Mouse (Mus musculus) brain, embryonic 14.5 days (tissue): Measurements from ENCODE around the gene Sh3rf1.

Experiments used
- CTCF ChIP-seq: fragments of 200-500 bp; IDR thresholded peaks from 2 replicates; pipeline ENCODE4 v1.5.1; 2012; ENCODE audit warnings: inconsistent platforms, mild to moderate bottlenecking, moderate library complexity, borderline replicate concordance; ENCODE audit not compliant: insufficient read depth, insufficient read length; ENCODE audit errors: extremely low read depth
- POLR2A ChIP-seq: fragments of 200-500 bp; IDR thresholded peaks from 2 replicates; pipeline ENCODE4 v1.6.1; 2012; ENCODE audit warnings: mild to moderate bottlenecking, inconsistent platforms, borderline replicate concordance; ENCODE audit not compliant: poor library complexity, insufficient read depth, insufficient read length, severe bottlenecking; ENCODE audit errors: extremely low read depth

DNA sequence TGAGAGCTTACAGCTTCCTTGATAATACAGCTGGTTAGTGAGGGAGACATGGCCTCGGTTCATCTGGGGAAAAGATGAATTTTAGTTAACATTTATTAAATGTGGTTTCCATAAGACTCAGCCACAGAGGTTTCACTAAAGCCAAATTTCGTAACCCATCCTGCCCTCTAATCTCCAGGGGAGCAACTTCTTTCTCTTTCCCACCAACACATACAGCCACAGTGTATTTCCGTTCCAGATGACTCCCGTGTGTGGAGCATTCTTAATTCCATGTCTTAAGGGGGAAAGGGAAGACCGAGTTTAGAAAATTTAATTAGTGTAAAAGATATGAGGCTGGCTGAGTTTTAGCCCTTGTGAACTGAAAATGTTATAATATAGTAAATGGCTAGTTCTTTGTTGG, 131.8 kb downstream of the Sh3rf1 start:
- no peak for TF ChIP-seq CTCF
- TF ChIP-seq POLR2A: no peak
